Mouse (Mus musculus): ENCODE measurements at regions not wholly inside any gene's neighbourhood (a gene's known extent, or its start where the extent isn't known, plus 50 kb on each side); places are given as distances from the start of the nearest gene placed in this dataset.

- Histone ChIP-seq H3K4me2 (ENCODE audit: low read depth, low read length) (no peak overlapping the region), H3K4me1 (ENCODE audit: control insufficient read depth, insufficient read depth, low read length) (no peaks in the 10 kb centered on the region), H3K4me3 (ENCODE audit: low read depth, low read length) (no peak overlapping the region), H3K9ac (replicated peaks; ENCODE audit: low read length) (no peak overlapping the region), H3K9me3 (replicated peaks; ENCODE audit: control insufficient read depth, low read length) (no peaks in the 10 kb centered on the region), H3K36me3 (replicated peaks; ENCODE audit: control insufficient read depth, insufficient read depth, low read depth, low read length) (no peaks in the 10 kb centered on the region), H3K27ac (replicated peaks; ENCODE audit: low read depth, low read length) (no peak overlapping the region), H3K27me3 (ENCODE audit: control insufficient read depth, insufficient read depth, low read length) (no peaks in the 10 kb centered on the region)
- ATAC-seq (replicated peaks; ENCODE audit: insufficient number of reproducible peaks, low FRiP score, low TSS enrichment, low read depth) (no peak), DNase-seq (ENCODE audit: low spot score) (no peak)
- WGBS: 72% methylated on average over 4 of the region's 4 CpGs
Observed at GRCm38 (mm10) chr4:83915871-83916270, 390.5 kb downstream of the Ccdc171 start.

GRCm38 (mm10) chr4:83917009-83917408, 391.7 kb downstream of the Ccdc171 start:
- Histone ChIP-seq H3K27ac (replicated peaks; ENCODE audit: low read depth, low read length) (no peak overlapping the region), H3K9me3 (replicated peaks; ENCODE audit: control insufficient read depth, low read length) (no peaks in the 10 kb centered on the region), H3K4me2 (ENCODE audit: low read depth, low read length) (no peak overlapping the region), H3K4me1 (ENCODE audit: control insufficient read depth, insufficient read depth, low read length) (no peaks in the 10 kb centered on the region), H3K27me3 (ENCODE audit: control insufficient read depth, insufficient read depth, low read length) (no peaks in the 10 kb centered on the region), H3K36me3 (replicated peaks; ENCODE audit: control insufficient read depth, insufficient read depth, low read depth, low read length) (no peaks in the 10 kb centered on the region), H3K4me3 (ENCODE audit: low read depth, low read length) (no peak overlapping the region), H3K9ac (replicated peaks; ENCODE audit: low read length) (no peak overlapping the region)
- 94% methylated on average over 4 of the region's 4 CpGs for WGBS
- ATAC-seq (replicated peaks; ENCODE audit: insufficient number of reproducible peaks, low FRiP score, low TSS enrichment, low read depth) (no peak), DNase-seq (ENCODE audit: low spot score) (no peak)

GRCm38 (mm10) chr4:83918093-83918492, 392.7 kb downstream of the Ccdc171 start:
- no peak for ATAC-seq (replicated peaks; ENCODE audit: insufficient number of reproducible peaks, low FRiP score, low TSS enrichment, low read depth)
- no peaks in the 10 kb centered on the region for H3K4me1 ChIP-seq (ENCODE audit: control insufficient read depth, insufficient read depth, low read length)
- no peaks in the 10 kb centered on the region for H3K36me3 ChIP-seq (replicated peaks; ENCODE audit: control insufficient read depth, insufficient read depth, low read depth, low read length)
- no peak overlapping the region for H3K27ac ChIP-seq (replicated peaks; ENCODE audit: low read depth, low read length)
- 80% methylated on average over 3 of the region's 3 CpGs for whole genome bisulfite sequencing
- H3K9ac ChIP-seq (replicated peaks; ENCODE audit: low read length): no peak overlapping the region
- no peaks in the 10 kb centered on the region for H3K9me3 ChIP-seq (replicated peaks; ENCODE audit: control insufficient read depth, low read length)
- H3K27me3 ChIP-seq (ENCODE audit: control insufficient read depth, insufficient read depth, low read length): no peaks in the 10 kb centered on the region
- no peak overlapping the region for H3K4me3 ChIP-seq (ENCODE audit: low read depth, low read length)
- H3K4me2 ChIP-seq (ENCODE audit: low read depth, low read length): no peak overlapping the region
- DNase-seq (ENCODE audit: low spot score): no peak

DNA sequence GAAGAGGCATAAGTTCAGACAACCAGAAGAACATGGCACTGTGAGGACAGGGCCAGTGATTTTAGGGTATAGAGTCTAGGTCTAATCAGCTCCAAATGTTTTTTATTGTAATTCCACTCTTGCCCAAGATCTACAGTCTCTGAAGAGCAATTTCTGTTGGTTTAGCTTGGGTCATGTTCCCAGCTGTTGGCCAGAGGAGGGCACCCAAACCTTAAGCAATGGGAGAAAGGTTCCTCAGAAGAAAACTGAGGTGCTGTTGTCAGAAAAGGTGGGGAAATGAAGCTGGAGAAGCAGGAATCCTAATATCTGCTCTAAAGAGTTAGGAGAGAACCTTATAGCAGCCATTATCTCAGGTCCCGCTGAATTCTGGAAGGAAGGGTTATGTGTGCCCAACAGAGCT, 393.7 kb downstream of the Ccdc171 start:
- DNase-seq (ENCODE audit: low spot score): no peak
- 82% methylated on average over 1 of the region's 1 CpGs for WGBS
- H3K9me3 ChIP-seq (replicated peaks; ENCODE audit: control insufficient read depth, low read length): no peaks in the 10 kb centered on the region
- ATAC-seq (replicated peaks; ENCODE audit: insufficient number of reproducible peaks, low FRiP score, low TSS enrichment, low read depth): no peak
- no peaks in the 10 kb centered on the region for H3K27me3 ChIP-seq (ENCODE audit: control insufficient read depth, insufficient read depth, low read length)
- no peak overlapping the region for H3K27ac ChIP-seq (replicated peaks; ENCODE audit: low read depth, low read length)
- H3K9ac ChIP-seq (replicated peaks; ENCODE audit: low read length): no peak overlapping the region
- H3K4me1 ChIP-seq (ENCODE audit: control insufficient read depth, insufficient read depth, low read length): no peaks in the 10 kb centered on the region
- H3K36me3 ChIP-seq (replicated peaks; ENCODE audit: control insufficient read depth, insufficient read depth, low read depth, low read length): no peaks in the 10 kb centered on the region
- no peak overlapping the region for H3K4me2 ChIP-seq (ENCODE audit: low read depth, low read length)
- no peak overlapping the region for H3K4me3 ChIP-seq (ENCODE audit: low read depth, low read length)

GRCm38 (mm10) chr4:83925118-83925842, 399.9 kb downstream of the Ccdc171 start:
- Histone ChIP-seq H3K27ac (replicated peaks; ENCODE audit: low read depth, low read length) (no peak overlapping the region), H3K36me3 (replicated peaks; ENCODE audit: control insufficient read depth, insufficient read depth, low read depth, low read length) (no peaks in the 10 kb centered on the region)
- ATAC-seq (replicated peaks; ENCODE audit: insufficient number of reproducible peaks, low FRiP score, low TSS enrichment, low read depth): no peak

GRCm38 (mm10) chr4:83926195-83926731, 400.9 kb downstream of the Ccdc171 start:
- no peaks in the 10 kb centered on the region for H3K36me3 ChIP-seq (replicated peaks; ENCODE audit: control insufficient read depth, insufficient read depth, low read depth, low read length)
- H3K4me2 ChIP-seq (ENCODE audit: low read depth, low read length): no peak overlapping the region
- no peak overlapping the region for H3K27ac ChIP-seq (replicated peaks; ENCODE audit: low read depth, low read length)
- no peaks in the 10 kb centered on the region for H3K9me3 ChIP-seq (replicated peaks; ENCODE audit: control insufficient read depth, low read length)
- ATAC-seq (replicated peaks; ENCODE audit: insufficient number of reproducible peaks, low FRiP score, low TSS enrichment, low read depth) (no peak), DNase-seq (ENCODE audit: low spot score) (no peak)
- no peaks in the 10 kb centered on the region for H3K27me3 ChIP-seq (ENCODE audit: control insufficient read depth, insufficient read depth, low read length)
- no peaks in the 10 kb centered on the region for H3K4me1 ChIP-seq (ENCODE audit: control insufficient read depth, insufficient read depth, low read length)
- H3K9ac ChIP-seq (replicated peaks; ENCODE audit: low read length): no peak overlapping the region
- H3K4me3 ChIP-seq (ENCODE audit: low read depth, low read length): no peak overlapping the region
- 30% methylated on average over 11 of the region's 11 CpGs for WGBS

More at GRCm38 (mm10) chr4:83925118-83925842, 399.9 kb downstream of the Ccdc171 start:
- no peak overlapping the region for H3K4me3 ChIP-seq (ENCODE audit: low read depth, low read length)
- H3K9ac ChIP-seq (replicated peaks; ENCODE audit: low read length): no peak overlapping the region
- H3K4me1 ChIP-seq (ENCODE audit: control insufficient read depth, insufficient read depth, low read length): no peaks in the 10 kb centered on the region
- no peaks in the 10 kb centered on the region for H3K27me3 ChIP-seq (ENCODE audit: control insufficient read depth, insufficient read depth, low read length)
- no peak for DNase-seq (ENCODE audit: low spot score)
- H3K9me3 ChIP-seq (replicated peaks; ENCODE audit: control insufficient read depth, low read length): no peaks in the 10 kb centered on the region
- WGBS: 65% methylated on average over 8 of the region's 8 CpGs
- no peak overlapping the region for H3K4me2 ChIP-seq (ENCODE audit: low read depth, low read length)

DNA sequence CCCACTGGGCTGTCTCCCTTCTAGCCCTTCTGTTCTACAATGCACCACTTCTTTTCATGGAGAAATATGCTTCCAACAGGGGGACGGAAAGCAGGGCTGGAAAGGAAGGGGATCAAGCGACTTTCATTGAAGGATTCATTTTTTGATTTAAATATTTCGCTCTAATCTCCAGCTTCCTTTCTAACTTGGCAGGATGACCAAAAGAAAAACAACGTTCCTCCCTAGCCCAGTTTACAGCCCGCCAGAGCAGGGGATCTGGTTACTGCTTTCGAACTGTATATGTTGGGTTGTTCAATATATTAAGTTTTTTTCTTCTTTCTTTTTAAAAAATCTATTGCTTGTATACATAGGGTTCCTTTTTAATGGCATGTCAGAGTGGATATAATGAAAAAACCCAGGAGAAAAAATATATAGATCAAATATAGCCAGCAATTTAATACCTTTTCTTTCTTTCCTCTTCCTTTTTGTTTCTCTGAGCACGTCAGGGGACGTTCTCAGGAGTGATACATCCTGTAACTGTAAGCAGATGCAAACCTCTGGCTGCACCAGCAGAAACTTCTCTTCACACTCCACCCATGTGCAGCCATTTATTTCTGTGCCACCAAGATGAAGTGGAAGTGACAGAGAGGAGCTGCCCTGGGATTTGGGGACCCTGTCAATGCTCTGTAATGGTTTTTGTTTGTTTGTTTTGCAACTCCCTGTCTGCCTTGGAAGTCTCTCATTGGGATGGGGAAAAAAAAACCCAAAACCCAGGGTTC, 406.7 kb downstream of the Ccdc171 start:
- H3K9ac ChIP-seq (replicated peaks; ENCODE audit: low read length): no peak overlapping the region
- H3K27me3 ChIP-seq (ENCODE audit: control insufficient read depth, insufficient read depth, low read length): no peaks in the 10 kb centered on the region
- no peak overlapping the region for H3K27ac ChIP-seq (replicated peaks; ENCODE audit: low read depth, low read length)
- no peaks in the 10 kb centered on the region for H3K9me3 ChIP-seq (replicated peaks; ENCODE audit: control insufficient read depth, low read length)
- no peaks in the 10 kb centered on the region for H3K36me3 ChIP-seq (replicated peaks; ENCODE audit: control insufficient read depth, insufficient read depth, low read depth, low read length)
- 59% methylated on average over 8 of the region's 8 CpGs for WGBS
- H3K4me2 ChIP-seq (ENCODE audit: low read depth, low read length): no peak overlapping the region
- DNase-seq (ENCODE audit: low spot score): no peak
- no peaks in the 10 kb centered on the region for H3K4me1 ChIP-seq (ENCODE audit: control insufficient read depth, insufficient read depth, low read length)
- H3K4me3 ChIP-seq (ENCODE audit: low read depth, low read length): no peak overlapping the region
- no peak for ATAC-seq (replicated peaks; ENCODE audit: insufficient number of reproducible peaks, low FRiP score, low TSS enrichment, low read depth)

DNA sequence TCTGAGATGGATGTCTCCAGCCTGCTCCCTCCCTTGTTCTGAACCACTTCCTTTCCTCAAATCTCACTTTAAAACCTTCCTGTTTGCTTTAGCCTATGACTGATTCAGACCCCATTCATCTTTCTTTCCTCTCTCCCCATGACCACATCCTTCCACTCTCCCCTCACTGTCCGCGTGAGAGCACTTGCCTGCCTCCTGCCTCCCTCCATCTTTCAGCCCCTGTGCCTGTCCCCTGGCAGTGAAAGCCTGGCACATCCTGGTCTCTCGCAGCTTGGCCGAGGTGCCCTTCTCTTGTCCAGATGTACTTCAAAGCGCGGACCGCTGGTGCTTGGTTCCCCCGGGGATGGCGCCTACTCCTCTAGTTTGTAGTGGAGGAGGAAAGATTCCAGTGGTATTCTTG, 416.3 kb downstream of the Ccdc171 start:
- H3K27ac ChIP-seq (replicated peaks; ENCODE audit: low read depth, low read length): no peak overlapping the region
- no peak overlapping the region for H3K9ac ChIP-seq (replicated peaks; ENCODE audit: low read length)
- no peaks in the 10 kb centered on the region for H3K36me3 ChIP-seq (replicated peaks; ENCODE audit: control insufficient read depth, insufficient read depth, low read depth, low read length)
- 78% methylated on average over 9 of the region's 9 CpGs for WGBS
- no peaks in the 10 kb centered on the region for H3K9me3 ChIP-seq (replicated peaks; ENCODE audit: control insufficient read depth, low read length)
- no peak for DNase-seq (ENCODE audit: low spot score)
- H3K4me2 ChIP-seq (ENCODE audit: low read depth, low read length): no peak overlapping the region
- no peaks in the 10 kb centered on the region for H3K4me1 ChIP-seq (ENCODE audit: control insufficient read depth, insufficient read depth, low read length)
- H3K27me3 ChIP-seq (ENCODE audit: control insufficient read depth, insufficient read depth, low read length): no peaks in the 10 kb centered on the region
- no peak overlapping the region for H3K4me3 ChIP-seq (ENCODE audit: low read depth, low read length)
- no peak for ATAC-seq (replicated peaks; ENCODE audit: insufficient number of reproducible peaks, low FRiP score, low TSS enrichment, low read depth)
